Mouse (Mus musculus): ENCODE results near the gene Klhl22. TPM values are rescaled to one million over a fixed set of nuclear protein-coding genes. Genes with fewer than 3 reads are reported as not detected.

The Klhl22 gene
- polyA plus RNA-seq, 1 experiment from 2014 or later = 52.6 TPM

- Histone ChIP-seq H3K27me3 (ENCODE audit: low read depth, poor library complexity, severe bottlenecking) (peaks cover 36% of the 10 kb centered on the region), H3K27ac (replicated peaks) (no peak overlapping the region), H3K4me1 (peaks cover 27% of the 10 kb centered on the region), H3K9me3 (replicated peaks) (no peaks in the 10 kb centered on the region), H3K36me3 (peaks cover 24% of the 10 kb centered on the region), H3K4me3 (peak overlapping the region; percentile 71)
- WGBS = 36% methylated on average over 8 of the region's 8 CpGs
- DNase-seq (ENCODE audit: low spot score) = peak; percentile 44
These were observed 1.2 kb downstream of the Klhl22 start for GRCm38 (mm10) chr16:17760657-17761056.

GRCm38 (mm10) chr16:17761074-17761473 lies 1.7 kb downstream of the Klhl22 start:
- no peak overlapping the region for H3K27ac ChIP-seq (replicated peaks)
- DNase-seq (ENCODE audit: low spot score) = no peak
- H3K4me3 ChIP-seq = peak overlapping the region; percentile 71; the same call in 1 of the 2 replicates
- WGBS = 71% methylated on average over 1 of the region's 1 CpGs
- H3K27me3 ChIP-seq (ENCODE audit: low read depth, poor library complexity, severe bottlenecking) = peaks cover 36% of the 10 kb centered on the region
- peaks cover 27% of the 10 kb centered on the region for H3K4me1 ChIP-seq
- H3K36me3 ChIP-seq = peaks cover 28% of the 10 kb centered on the region
- no peaks in the 10 kb centered on the region for H3K9me3 ChIP-seq (replicated peaks)

DNA sequence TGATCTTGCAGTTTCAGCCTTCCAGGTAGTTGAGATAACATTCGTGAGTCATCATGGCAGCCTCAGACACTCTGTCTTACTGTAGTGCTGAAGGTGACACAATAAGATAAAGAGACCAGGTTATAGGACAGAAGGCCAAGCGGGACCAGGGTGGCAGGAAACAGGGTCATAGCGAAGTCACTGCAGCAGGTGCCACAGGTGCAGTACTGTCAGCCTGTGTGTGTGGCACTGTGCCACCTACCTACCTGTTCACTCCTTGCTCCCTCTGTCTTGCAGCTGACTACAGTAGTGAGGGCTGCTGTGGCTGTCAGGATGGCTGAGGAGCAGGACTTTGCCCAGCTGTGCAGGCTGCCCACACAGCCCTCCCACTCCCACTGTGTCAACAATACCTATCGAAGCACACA lies 4.7 kb downstream of the Klhl22 start:
- H3K27me3 ChIP-seq (ENCODE audit: low read depth, poor library complexity, severe bottlenecking) = peaks cover 10% of the 10 kb centered on the region; the same call in 1 of the 2 replicates
- H3K9me3 ChIP-seq (replicated peaks) = no peaks in the 10 kb centered on the region
- H3K36me3 ChIP-seq = peaks cover 55% of the 10 kb centered on the region
- 92% methylated on average over 4 of the region's 4 CpGs for WGBS
- H3K4me3 ChIP-seq = no peak overlapping the region
- DNase-seq (ENCODE audit: low spot score) = no peak
- no peak overlapping the region for H3K27ac ChIP-seq (replicated peaks)
- peaks cover 22% of the 10 kb centered on the region for H3K4me1 ChIP-seq

DNA sequence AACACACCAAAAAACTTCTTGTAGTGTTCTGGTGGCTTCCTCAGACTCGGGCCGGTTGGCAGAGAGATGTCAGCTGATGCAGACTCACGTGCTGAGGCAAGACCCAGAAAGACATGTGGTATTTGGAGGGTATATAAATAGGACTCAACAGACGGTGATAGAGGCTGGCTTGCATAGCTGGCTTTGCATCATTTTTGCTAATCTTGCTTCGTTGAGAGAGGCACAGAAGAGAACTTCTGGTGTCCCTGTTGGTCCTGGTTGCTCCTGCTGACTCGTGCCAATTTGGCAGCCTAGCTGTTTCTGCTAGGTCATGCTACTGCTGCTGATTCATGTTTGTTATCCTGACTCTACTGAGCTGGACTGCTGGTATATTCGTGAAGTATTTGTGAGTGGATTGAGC lies 9.4 kb downstream of the Klhl22 start:
- WGBS = 89% methylated on average over 7 of the region's 7 CpGs
- H3K27me3 ChIP-seq (ENCODE audit: low read depth, poor library complexity, severe bottlenecking) = no peaks in the 10 kb centered on the region
- peaks cover 89% of the 10 kb centered on the region for H3K36me3 ChIP-seq
- no peak for DNase-seq (ENCODE audit: low spot score)
- no peaks in the 10 kb centered on the region for H3K4me1 ChIP-seq
- no peak overlapping the region for H3K27ac ChIP-seq (replicated peaks)
- no peak overlapping the region for H3K4me3 ChIP-seq
- no peaks in the 10 kb centered on the region for H3K9me3 ChIP-seq (replicated peaks)

- Histone ChIP-seq H3K27ac (replicated peaks) (no peak overlapping the region), H3K9me3 (replicated peaks) (no peaks in the 10 kb centered on the region), H3K27me3 (ENCODE audit: low read depth, poor library complexity, severe bottlenecking) (no peaks in the 10 kb centered on the region), H3K4me1 (no peaks in the 10 kb centered on the region), H3K4me3 (no peak overlapping the region), H3K36me3 (peaks cover 86% of the 10 kb centered on the region)
- DNase-seq (ENCODE audit: low spot score) = no peak
- 86% methylated on average over 4 of the region's 4 CpGs for WGBS
These were observed 11.9 kb downstream of the Klhl22 start for GRCm38 (mm10) chr16:17771117-17771865.

DNA sequence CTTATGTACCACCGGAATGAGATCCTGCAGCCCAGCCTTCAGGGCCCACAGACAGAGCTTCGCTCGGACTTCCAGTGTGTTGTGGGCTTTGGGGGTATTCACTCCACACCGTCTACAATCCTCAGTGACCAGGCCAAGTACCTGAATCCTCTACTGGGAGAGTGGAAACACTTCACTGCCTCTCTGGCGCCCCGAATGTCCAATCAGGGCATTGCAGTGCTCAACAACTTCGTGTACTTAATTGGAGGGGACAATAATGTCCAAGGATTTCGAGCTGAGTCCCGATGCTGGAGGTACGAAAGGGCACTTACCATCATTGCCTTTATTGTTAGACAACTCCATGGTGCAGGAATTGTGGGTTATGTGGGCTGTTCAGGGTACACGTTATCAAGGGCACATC lies 17.4 kb downstream of the Klhl22 start:
- 71% methylated on average over 11 of the region's 11 CpGs for WGBS
- Histone ChIP-seq H3K27ac (replicated peaks) (no peak overlapping the region), H3K9me3 (replicated peaks) (no peaks in the 10 kb centered on the region), H3K4me1 (no peaks in the 10 kb centered on the region), H3K36me3 (peaks cover 83% of the 10 kb centered on the region), H3K4me3 (no peak overlapping the region), H3K27me3 (ENCODE audit: low read depth, poor library complexity, severe bottlenecking) (no peaks in the 10 kb centered on the region)
- no peak for DNase-seq (ENCODE audit: low spot score)

DNA sequence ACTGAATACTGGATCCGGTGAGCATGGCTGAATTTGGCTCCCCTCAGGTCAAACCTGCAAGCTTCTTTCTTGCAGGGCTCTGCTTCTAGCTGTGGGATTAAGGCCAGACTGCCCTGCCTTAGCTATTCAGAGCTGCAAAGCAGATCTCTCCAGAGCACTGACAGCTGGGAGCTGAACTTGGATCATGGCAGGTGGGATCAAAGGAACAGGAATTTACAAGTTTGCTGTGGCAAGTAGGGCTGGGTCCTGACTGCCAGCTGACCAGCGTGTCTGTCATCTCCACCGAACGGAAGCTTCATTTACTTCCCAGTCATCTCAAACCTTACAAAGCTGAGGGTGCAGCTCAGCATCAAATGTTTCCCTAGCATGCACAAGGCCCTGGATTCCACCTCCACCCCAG lies 18.8 kb downstream of the Klhl22 start:
- no peak for DNase-seq (ENCODE audit: low spot score)
- no peaks in the 10 kb centered on the region for H3K27me3 ChIP-seq (ENCODE audit: low read depth, poor library complexity, severe bottlenecking)
- peaks cover 82% of the 10 kb centered on the region for H3K36me3 ChIP-seq
- 91% methylated on average over 4 of the region's 4 CpGs for WGBS
- no peaks in the 10 kb centered on the region for H3K9me3 ChIP-seq (replicated peaks)
- no peaks in the 10 kb centered on the region for H3K4me1 ChIP-seq
- H3K27ac ChIP-seq (replicated peaks) = no peak overlapping the region
- H3K4me3 ChIP-seq = no peak overlapping the region

DNA sequence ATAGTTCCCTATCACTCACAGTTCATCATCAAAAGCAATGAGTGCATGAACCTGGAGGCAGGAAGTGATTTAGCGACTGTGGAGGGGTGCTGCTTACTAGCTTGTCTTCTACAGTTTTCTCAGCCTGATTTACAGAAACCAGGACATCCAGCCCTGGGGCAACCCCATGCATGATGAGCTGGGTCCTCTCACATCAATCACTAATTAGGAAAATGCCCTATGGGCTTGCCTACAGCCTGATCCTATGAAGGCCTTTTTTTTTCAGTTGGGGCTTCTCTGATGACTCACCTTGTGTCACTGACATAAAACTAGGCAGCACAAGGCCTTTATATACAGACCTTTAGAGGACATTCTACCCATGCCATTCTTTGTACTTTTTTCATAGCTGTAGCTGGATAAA lies 20.3 kb downstream of the Klhl22 start:
- no peak for DNase-seq (ENCODE audit: low spot score)
- 74% methylated on average over 1 of the region's 1 CpGs for WGBS
- peaks cover 86% of the 10 kb centered on the region for H3K36me3 ChIP-seq
- no peaks in the 10 kb centered on the region for H3K9me3 ChIP-seq (replicated peaks)
- no peak overlapping the region for H3K4me3 ChIP-seq
- no peaks in the 10 kb centered on the region for H3K27me3 ChIP-seq (ENCODE audit: low read depth, poor library complexity, severe bottlenecking)
- no peak overlapping the region for H3K27ac ChIP-seq (replicated peaks)
- H3K4me1 ChIP-seq = no peaks in the 10 kb centered on the region

DNA sequence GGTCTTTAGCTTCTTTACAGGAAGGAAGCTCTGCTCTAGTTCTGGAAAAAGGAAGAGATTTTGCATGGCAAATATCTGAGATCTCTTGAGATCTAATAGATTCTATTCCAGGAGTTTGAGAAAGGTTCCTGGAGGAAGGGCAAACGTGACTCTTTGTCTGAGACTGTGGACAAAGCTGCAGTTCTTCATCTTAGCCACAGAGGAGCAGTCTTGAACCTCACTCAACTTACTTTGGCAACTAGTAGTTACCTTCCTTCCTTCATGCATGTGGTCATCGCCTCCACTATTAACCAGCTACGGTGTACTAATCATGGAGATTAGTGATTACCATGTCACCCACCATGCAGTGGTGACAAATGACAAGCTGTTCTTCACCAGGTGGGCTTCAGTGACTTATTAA lies 25.9 kb downstream of the Klhl22 start:
- Histone ChIP-seq H3K27ac (replicated peaks) (no peak overlapping the region), H3K27me3 (ENCODE audit: low read depth, poor library complexity, severe bottlenecking) (no peaks in the 10 kb centered on the region), H3K4me1 (no peaks in the 10 kb centered on the region), H3K4me3 (no peak overlapping the region), H3K9me3 (replicated peaks) (no peaks in the 10 kb centered on the region), H3K36me3 (peaks cover 88% of the 10 kb centered on the region)
- 66% methylated on average over 3 of the region's 3 CpGs for WGBS
- no peak for DNase-seq (ENCODE audit: low spot score)

- no peak for DNase-seq (ENCODE audit: low spot score)
- no peaks in the 10 kb centered on the region for H3K9me3 ChIP-seq (replicated peaks)
- no peak overlapping the region for H3K4me3 ChIP-seq
- 73% methylated on average over 3 of the region's 3 CpGs for WGBS
- peaks cover 13% of the 10 kb centered on the region for H3K4me1 ChIP-seq
- H3K36me3 ChIP-seq = peaks cover 58% of the 10 kb centered on the region
- no peak overlapping the region for H3K27ac ChIP-seq (replicated peaks)
- H3K27me3 ChIP-seq (ENCODE audit: low read depth, poor library complexity, severe bottlenecking) = peaks cover 44% of the 10 kb centered on the region
These were observed 33.3 kb downstream of the Klhl22 start for GRCm38 (mm10) chr16:17792728-17793127.

DNA sequence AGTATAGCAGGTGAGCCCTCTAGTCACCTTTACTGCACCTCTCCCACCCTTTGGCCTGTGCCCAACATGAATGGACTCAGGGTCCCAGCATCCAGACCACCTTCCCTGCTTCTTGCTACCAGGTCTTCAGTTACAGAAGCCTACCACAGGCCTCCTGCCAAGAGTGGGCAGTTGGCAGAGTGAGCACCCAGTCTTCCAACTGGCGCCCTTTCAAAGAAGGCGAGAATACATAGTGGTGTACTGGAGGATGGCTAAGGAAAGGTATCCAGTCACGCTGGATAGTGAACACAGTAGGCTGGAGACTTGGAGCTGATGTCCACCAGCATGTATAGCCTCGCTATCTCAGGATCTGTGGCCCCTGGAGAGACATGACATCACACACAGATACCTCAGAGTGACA lies 34.6 kb downstream of the Klhl22 start:
- H3K4me3 ChIP-seq = no peak overlapping the region
- WGBS = 87% methylated on average over 4 of the region's 4 CpGs
- H3K36me3 ChIP-seq = peaks cover 45% of the 10 kb centered on the region
- H3K9me3 ChIP-seq (replicated peaks) = no peaks in the 10 kb centered on the region
- H3K4me1 ChIP-seq = peaks cover 26% of the 10 kb centered on the region
- H3K27ac ChIP-seq (replicated peaks) = no peak overlapping the region
- DNase-seq (ENCODE audit: low spot score) = no peak
- peaks cover 57% of the 10 kb centered on the region for H3K27me3 ChIP-seq (ENCODE audit: low read depth, poor library complexity, severe bottlenecking)

GRCm38 (mm10) chr16:17795643-17796042 lies 36.2 kb downstream of the Klhl22 start:
- no peak for DNase-seq (ENCODE audit: low spot score)
- Histone ChIP-seq H3K4me3 (no peak overlapping the region), H3K9me3 (replicated peaks) (no peaks in the 10 kb centered on the region), H3K36me3 (peaks cover 29% of the 10 kb centered on the region), H3K27ac (replicated peaks) (no peak overlapping the region), H3K4me1 (peaks cover 29% of the 10 kb centered on the region), H3K27me3 (ENCODE audit: low read depth, poor library complexity, severe bottlenecking) (peaks cover 73% of the 10 kb centered on the region)
- 51% methylated on average over 5 of the region's 5 CpGs for WGBS

DNA sequence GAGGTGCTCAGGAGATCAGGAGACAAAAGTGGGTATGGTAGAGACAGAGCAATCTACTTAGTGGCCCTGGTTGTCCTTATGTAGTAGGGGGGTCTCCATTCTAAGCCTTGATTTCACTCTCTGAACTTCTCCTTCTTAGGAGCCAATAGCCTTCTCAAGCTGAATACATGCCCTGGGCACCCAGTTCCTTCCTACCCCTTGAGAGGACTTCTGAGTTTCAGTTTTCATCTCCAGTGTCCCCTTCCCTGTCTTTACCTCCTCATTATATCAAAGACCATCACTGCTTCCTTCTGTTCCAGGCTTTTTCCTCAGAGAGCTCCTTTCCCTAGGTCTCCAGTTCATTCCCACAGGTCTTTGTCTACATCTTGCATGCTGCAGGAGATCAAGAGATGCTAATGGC lies 37.1 kb downstream of the Klhl22 start:
- Histone ChIP-seq H3K9me3 (replicated peaks) (no peaks in the 10 kb centered on the region), H3K4me1 (peaks cover 29% of the 10 kb centered on the region), H3K27ac (replicated peaks) (peak overlapping the region; percentile 80), H3K27me3 (ENCODE audit: low read depth, poor library complexity, severe bottlenecking) (peaks cover 82% of the 10 kb centered on the region), H3K4me3 (peak overlapping the region; percentile 56), H3K36me3 (peaks cover 20% of the 10 kb centered on the region)
- DNase-seq (ENCODE audit: low spot score) = no peak

Measured in midbrain, embryonic 10.5 days (tissue).